Mouse (Mus musculus) subcutaneous adipose tissue, adult 2 months (tissue): ENCODE data around the gene Fam214b. TPM values are rescaled to one million over a fixed set of nuclear protein-coding genes. Genes with fewer than 3 reads are reported as not detected.

Experiments
- polyA plus RNA-seq: library from polyadenylated mRNA; depleted of rRNA; stranded (reverse); fragments of >200 nt; gene quantifications from 2 replicates; pipeline ENCODE4 v1.2.3, GENCODE M21; 2012; ENCODE audit warnings: low replicate concordance; rRNA removed

The Fam214b gene
- polyA plus RNA-seq: 21.0 and 32.8 TPM in 2 replicates

DNA sequence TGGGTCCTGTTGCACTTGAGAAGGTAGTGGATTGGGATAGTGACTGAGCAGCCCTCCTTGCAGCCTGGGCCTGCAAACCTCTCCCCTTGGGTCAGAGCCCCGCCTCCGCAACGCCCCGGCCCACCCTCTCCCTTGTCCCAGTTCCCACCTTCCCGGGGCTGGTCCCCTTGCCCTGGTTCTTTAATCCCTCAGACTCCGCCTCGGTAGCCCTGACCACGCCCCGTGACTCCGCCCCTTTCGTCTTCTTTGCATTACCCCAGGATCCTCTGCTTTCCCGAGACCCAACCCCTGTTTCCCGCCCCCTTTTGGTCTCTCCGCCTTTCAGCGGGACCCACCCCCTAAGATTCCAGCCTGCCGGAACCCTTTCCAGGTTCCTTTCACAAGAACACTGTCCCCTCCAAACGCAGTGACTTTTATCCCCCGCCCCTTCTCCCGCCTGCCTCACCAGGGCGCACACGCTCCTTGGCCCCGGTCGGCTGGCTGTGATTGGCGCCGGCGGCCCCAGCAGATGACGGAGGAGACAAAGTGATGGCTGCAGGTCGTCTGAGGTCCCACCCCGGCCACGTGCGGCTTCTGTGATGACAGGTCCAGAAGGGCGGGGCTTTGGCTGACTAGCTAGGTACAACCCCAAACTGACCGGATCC lies at the start of gene Fam214b:
Gene Fam214b, minus strand, starts transcription at position 562 of the 644 bp plus-strand sequence.

DNA sequence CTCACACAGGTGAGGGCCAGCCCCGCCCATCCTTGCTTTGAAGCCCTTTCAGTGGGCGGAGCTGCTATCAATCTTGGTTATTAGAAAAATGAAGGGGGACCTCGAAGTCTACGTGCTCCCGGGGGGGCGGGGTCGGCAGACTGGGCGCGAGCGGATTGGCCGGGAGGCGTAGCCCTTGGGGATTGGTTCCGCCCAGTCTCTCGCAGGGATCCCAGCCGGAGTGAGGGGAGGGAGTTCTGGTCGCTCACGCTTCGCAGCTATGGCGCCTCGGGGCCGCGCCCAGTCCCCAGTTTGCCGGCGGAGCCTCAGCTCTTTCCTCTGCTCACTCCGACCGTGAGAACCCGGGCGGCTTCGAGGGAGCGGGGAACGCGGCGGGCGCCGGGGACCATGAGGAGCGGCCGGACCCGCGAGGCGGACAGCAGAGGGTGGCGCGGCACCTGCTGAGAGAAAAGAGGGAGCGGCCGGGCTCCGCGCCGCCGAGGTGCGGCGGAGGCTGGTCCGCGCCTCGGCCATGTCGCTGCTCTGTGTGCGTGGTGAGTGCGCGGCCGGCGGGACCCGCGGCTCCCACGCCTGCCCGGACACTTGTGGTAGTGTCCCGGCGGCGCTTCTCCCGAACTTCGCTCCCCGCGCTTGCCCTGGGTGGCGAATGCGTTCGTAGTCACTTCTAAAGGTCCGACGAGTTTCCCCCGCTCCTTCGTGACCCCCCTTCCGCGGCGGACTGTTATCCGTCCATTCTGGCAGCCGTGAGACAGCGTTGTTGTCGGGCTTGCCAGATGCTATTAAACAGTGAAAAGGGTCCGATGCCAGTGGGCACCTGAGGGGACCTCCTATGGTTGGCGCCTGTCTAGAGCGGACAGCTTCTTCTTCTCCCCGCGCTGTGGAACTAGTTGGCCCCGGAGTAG lies 13.0 kb upstream of the Fam214b start, which contains the start of gene Unc13b:
Gene Unc13b, plus strand, starts transcription at position 201 of the 902 bp plus-strand sequence.

GRCm38 (mm10) chr4:43031237-43031995 lies 14.6 kb downstream of the Fam214b start, which contains the start of gene Stoml2:
TSS of gene Stoml2 (minus strand) at chr4:43031710.

DNA sequence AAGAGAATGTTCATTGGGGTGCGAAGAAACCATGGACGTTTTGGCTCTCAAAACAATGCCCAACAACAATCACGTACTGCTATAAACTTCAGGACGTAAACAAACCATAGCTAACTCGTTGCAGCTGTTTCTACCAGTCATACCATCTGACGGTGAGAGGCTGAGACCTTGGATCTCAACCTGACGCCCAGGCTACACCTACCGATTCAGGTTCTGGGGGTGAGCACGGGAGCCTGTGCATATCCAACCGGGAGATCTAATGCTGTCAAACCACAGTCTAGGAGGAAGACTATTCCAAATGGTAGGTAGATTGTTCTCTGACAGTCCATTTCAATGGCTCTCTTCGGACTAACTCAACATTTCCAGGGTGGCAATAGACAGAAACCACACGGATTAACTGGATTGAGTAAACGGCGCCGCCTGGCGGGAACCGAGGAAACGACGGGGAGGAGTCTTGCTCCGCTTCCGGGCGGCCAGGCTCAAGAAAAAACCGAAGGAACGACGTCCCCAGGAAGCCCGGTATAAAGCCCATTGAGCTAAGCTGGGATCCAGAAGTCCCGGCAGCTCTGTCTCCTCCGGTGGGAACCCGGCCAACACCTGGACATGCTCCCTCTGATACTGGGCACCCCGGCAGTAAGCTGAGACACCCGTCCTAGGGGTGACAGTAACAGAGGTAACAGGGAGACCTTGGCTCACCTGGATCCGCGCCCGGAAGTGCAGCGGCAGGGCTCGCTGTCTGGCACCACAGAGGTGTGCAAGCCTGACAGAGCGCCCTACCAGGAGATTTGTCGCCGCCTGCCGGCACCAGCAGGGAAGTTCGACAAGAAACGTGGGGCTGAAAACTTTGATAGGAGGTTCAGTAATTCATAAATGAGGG lies 20.7 kb downstream of the Fam214b start, which contains the start of gene Pigo:
Gene Pigo, minus strand, starts transcription at position 736 of the 877 bp plus-strand sequence.

DNA sequence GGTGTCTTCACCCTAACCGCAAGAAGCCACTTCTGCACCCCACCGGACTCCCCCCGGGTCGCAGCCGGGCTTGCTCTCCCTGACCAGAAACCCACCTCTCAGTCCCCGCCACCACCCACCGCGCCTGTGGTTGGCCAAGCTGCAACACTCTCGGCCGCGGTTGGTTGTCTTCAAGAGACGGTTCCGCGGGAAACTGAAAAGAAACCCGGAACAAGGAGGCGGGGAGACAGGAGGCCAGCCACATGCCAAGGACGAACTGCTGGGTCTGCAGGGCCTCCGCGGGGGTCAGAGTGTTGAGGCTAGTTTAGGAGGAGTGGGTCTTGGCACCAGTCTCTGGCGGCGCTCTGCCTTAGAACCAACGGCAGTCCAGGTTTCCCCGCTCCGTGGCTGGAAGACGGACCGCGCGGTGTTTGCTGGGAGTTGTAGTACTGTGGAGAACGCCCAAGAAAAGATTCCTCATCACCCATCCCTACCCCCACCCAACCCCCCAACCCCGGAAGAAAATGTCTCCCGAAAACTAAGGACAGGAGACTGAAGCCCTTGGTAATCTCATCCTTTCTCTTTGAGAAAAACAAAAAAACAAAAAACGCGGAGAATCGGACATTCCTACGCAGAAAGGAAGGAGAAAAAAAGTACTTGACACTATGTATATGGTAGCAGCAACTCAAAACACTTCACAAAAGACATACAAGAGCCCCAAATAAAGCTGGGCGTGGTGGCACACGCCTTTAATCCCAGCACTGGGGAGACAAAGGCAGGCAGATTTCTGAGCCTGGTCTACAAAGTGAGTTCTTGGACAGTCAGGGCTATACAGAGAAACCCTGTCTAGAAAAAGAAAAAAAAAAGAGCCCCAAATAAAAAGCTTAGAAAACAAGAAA lies 35.6 kb downstream of the Fam214b start, which contains the start of gene Fancg:
Gene Fancg, minus strand, starts transcription at position 346 of the 878 bp plus-strand sequence.

GRCm38 (mm10) chr4:43000141-43000986 lies 45.7 kb downstream of the Fam214b start, which contains the start of gene Vcp:
TSS of gene Vcp (minus strand) at chr4:43000507.

Other genes with a start within 250 kb of the Fam214b start
- gene Fam205a1, start 192.3 kb downstream of the Fam214b start, polyA plus RNA-seq: not detected in 2 replicates
- not detected in 2 replicates for gene Gm12394, start 189.4 kb downstream of the Fam214b start, polyA plus RNA-seq
- not detected in 2 replicates for gene Fam205c, start 172.0 kb downstream of the Fam214b start, polyA plus RNA-seq
- gene Phf24, start 129.6 kb downstream of the Fam214b start, polyA plus RNA-seq: 0.39 and 1.5 TPM in 2 replicates
- gene Dnajb5, start 96.4 kb downstream of the Fam214b start, polyA plus RNA-seq: 9.8 and 24.7 TPM in 2 replicates
- gene 1700022I11Rik, start 76.6 kb downstream of the Fam214b start, polyA plus RNA-seq: 0.11 TPM in 1 of 2 replicates, not detected in the other
- gene Vcp, start 45.7 kb downstream of the Fam214b start, polyA plus RNA-seq: 124 and 148 TPM in 2 replicates
- gene Fancg, start 35.7 kb downstream of the Fam214b start, polyA plus RNA-seq: 12.9 and 16.2 TPM in 2 replicates
- gene Pigo, start 20.4 kb downstream of the Fam214b start, polyA plus RNA-seq: 13.7 and 24.9 TPM in 2 replicates
- gene Stoml2, start 14.5 kb downstream of the Fam214b start, polyA plus RNA-seq: 95.5 and 108 TPM in 2 replicates
- gene Unc13b, start 12.7 kb upstream of the Fam214b start, polyA plus RNA-seq: 11.3 and 13.1 TPM in 2 replicates
- 0.14 and 0.50 TPM in 2 replicates for gene Atp8b5, start 220.9 kb upstream of the Fam214b start, polyA plus RNA-seq